Mouse (Mus musculus) limb, embryonic 10.5 days (tissue): ENCODE data around the gene Cd300lf. TPM values are rescaled to one million over a fixed set of nuclear protein-coding genes. Genes with fewer than 3 reads are reported as not detected.
A peak's percentile ranks its signal among the peaks of the same experiment; 100 is the strongest.

Experiments
- DNase-seq: peaks from one replicate; pipeline ENCODE4 v3.0.0-alpha.2; 2017; ENCODE audit warnings: low spot score
- H3K27ac ChIP-seq: fragments of 300-500 bp; sonication (generic); 2 replicates; pipeline ENCODE4 v1.5.1; 2016; ENCODE audit warnings: mild to moderate bottlenecking
- H3K27me3 ChIP-seq: fragments of 300-500 bp; sonication (generic); 2 replicates; pipeline ENCODE4 v1.6.1; 2016; ENCODE audit warnings: low read depth, mild to moderate bottlenecking; ENCODE audit not compliant: poor library complexity, severe bottlenecking
- H3K36me3 ChIP-seq: fragments of 300-500 bp; sonication (generic); 2 replicates; pipeline ENCODE4 v1.6.1; 2016; ENCODE audit warnings: mild to moderate bottlenecking, moderate library complexity
- H3K4me1 ChIP-seq: fragments of 300-500 bp; sonication (generic); 2 replicates; pipeline ENCODE4 v1.6.1; 2016
- H3K4me3 ChIP-seq: fragments of 300-500 bp; sonication (generic); 2 replicates; pipeline ENCODE4 v1.5.1; 2016; ENCODE audit warnings: mild to moderate bottlenecking, moderate library complexity
- H3K9me3 ChIP-seq: fragments of 300-500 bp; sonication (generic); replicated peaks from 2 replicates; pipeline ENCODE4 v1.6.1; 2016; ENCODE audit warnings: mild to moderate bottlenecking
- WGBS: fragments of 180-500 bp; shearing (Covaris S2); methylation state at CpG from one replicate; pipeline ENCODE4 v1.1.7; 2016; 5-methylcytosine and 5-hydroxymethylcytosine counted together
- polyA plus RNA-seq: library from polyadenylated mRNA; unstranded; fragments of >200 nt; fragmentation: Nextera tagmentation; extraction: Ambion mirVana; gene quantifications from 2 replicates; pipeline ENCODE4 v1.2.1, GENCODE M21; 2016

Gene Cd300lf
- polyA plus RNA-seq, 1 experiment from 2014 or later, result 0.06 TPM

GRCm38 (mm10) chr11:115112196-115112595 lies 21.6 kb downstream of the Cd300lf start:
- H3K4me1 ChIP-seq, result peaks cover 10% of the 10 kb centered on the region; the same call in 1 of the 2 replicates
- H3K4me3 ChIP-seq, result no peak overlapping the region
- H3K27ac ChIP-seq, result no peak overlapping the region
- 52% methylated on average over 3 of the region's 3 CpGs for WGBS
- H3K36me3 ChIP-seq, result no peaks in the 10 kb centered on the region
- no peak for DNase-seq
- no peaks in the 10 kb centered on the region for H3K27me3 ChIP-seq
- no peaks in the 10 kb centered on the region for H3K9me3 ChIP-seq

DNA sequence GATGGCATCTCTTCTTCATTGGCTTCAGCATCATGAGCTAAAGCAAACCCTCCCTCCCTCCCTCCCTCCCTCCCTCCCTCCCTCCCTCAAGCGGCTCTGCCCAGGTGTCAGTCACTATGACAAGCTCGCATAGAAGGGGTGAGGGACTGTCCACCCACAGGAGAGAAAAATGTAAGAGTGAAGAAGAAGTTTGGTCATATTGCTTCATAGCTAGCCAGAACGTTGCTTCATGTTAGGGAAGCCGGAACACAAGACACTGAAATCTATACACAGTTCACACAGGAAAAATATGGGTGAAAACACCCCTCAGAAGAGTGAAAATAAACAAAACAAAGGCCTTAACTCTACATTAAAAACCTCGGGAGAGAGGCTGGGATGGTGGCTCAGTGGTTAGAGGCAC lies 23.5 kb downstream of the Cd300lf start:
- peaks cover 13% of the 10 kb centered on the region for H3K4me1 ChIP-seq
- DNase-seq, result no peak
- no peaks in the 10 kb centered on the region for H3K9me3 ChIP-seq
- 95% methylated on average over 4 of the region's 5 CpGs for WGBS
- H3K27ac ChIP-seq, result no peak overlapping the region
- H3K4me3 ChIP-seq, result no peak overlapping the region
- H3K36me3 ChIP-seq, result no peaks in the 10 kb centered on the region
- no peaks in the 10 kb centered on the region for H3K27me3 ChIP-seq

DNA sequence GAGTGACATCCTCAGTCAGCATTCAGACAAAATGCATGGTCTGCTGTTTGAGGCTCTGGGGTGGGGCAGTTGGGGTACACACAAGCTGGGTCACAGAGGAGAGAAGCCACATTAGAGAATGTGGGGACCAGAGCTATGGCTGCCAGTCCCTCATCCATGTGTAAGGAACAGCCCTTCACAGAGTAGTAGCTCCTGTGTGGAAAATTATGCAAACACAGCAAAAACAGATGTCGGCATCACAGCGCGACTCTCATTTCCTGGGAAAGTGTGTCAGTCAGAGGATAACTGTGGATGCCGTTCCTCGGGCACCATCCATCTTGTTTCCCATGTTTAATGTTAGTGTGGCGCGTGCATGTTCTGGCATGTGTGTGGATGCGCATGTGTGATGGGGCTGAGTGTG lies 25.6 kb downstream of the Cd300lf start:
- Histone ChIP-seq H3K27me3 (no peaks in the 10 kb centered on the region), H3K4me1 (peaks cover 34% of the 10 kb centered on the region), H3K4me3 (no peak overlapping the region), H3K27ac (no peak overlapping the region), H3K9me3 (no peaks in the 10 kb centered on the region), H3K36me3 (no peaks in the 10 kb centered on the region)
- no peak for DNase-seq
- 93% methylated on average over 8 of the region's 8 CpGs for WGBS

GRCm38 (mm10) chr11:115107403-115107916 lies 26.3 kb downstream of the Cd300lf start:
- Histone ChIP-seq H3K9me3 (no peaks in the 10 kb centered on the region), H3K4me1 (peaks cover 40% of the 10 kb centered on the region), H3K36me3 (no peaks in the 10 kb centered on the region), H3K4me3 (no peak overlapping the region), H3K27me3 (no peaks in the 10 kb centered on the region), H3K27ac (no peak overlapping the region)
- DNase-seq, result no peak
- WGBS, result 70% methylated on average over 4 of the region's 4 CpGs

DNA sequence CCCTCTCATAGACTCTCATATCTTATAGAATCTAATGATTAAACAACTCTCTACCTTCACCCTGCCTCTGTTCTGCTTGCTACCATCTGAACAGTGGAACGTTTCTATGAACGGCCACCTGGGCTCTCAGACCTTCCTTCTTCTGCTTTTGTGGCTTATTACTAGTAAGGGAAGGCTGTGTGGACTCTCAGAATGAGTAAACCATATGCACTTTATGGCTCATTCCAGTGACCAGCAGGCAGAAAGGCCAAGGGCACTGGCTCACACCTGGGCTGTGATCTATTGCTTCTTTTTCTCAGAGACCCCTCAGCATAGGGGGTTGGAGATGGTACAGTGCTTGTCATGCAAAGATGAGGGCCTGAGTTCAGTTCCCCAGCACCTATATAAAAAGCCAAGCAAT lies 27.2 kb downstream of the Cd300lf start:
- Histone ChIP-seq H3K4me3 (no peak overlapping the region), H3K36me3 (no peaks in the 10 kb centered on the region), H3K9me3 (no peaks in the 10 kb centered on the region), H3K27ac (no peak overlapping the region), H3K4me1 (peaks cover 48% of the 10 kb centered on the region), H3K27me3 (no peaks in the 10 kb centered on the region)
- DNase-seq, result no peak
- WGBS, result 89% methylated on average over 2 of the region's 2 CpGs

- Histone ChIP-seq H3K36me3 (no peaks in the 10 kb centered on the region), H3K4me1 (peaks cover 65% of the 10 kb centered on the region), H3K27ac (peak overlapping the region; percentile 77), H3K27me3 (no peaks in the 10 kb centered on the region), H3K4me3 (no peak overlapping the region), H3K9me3 (no peaks in the 10 kb centered on the region)
- WGBS, result 61% methylated on average over 8 of the region's 8 CpGs
- no peak for DNase-seq
Measured at GRCm38 (mm10) chr11:115104769-115105563, 28.8 kb downstream of the Cd300lf start.

- Histone ChIP-seq H3K27ac (peak overlapping the region; percentile 77), H3K9me3 (no peaks in the 10 kb centered on the region), H3K4me3 (no peak overlapping the region), H3K36me3 (no peaks in the 10 kb centered on the region), H3K27me3 (no peaks in the 10 kb centered on the region), H3K4me1 (peaks cover 77% of the 10 kb centered on the region)
- peak; percentile 65 for DNase-seq
- 58% methylated on average over 25 of the region's 25 CpGs for WGBS
Measured at GRCm38 (mm10) chr11:115103470-115104413, 30.1 kb downstream of the Cd300lf start.

GRCm38 (mm10) chr11:115102116-115102515 lies 31.7 kb downstream of the Cd300lf start:
- Histone ChIP-seq H3K9me3 (no peaks in the 10 kb centered on the region), H3K4me3 (no peak overlapping the region), H3K4me1 (peaks cover 75% of the 10 kb centered on the region), H3K36me3 (no peaks in the 10 kb centered on the region), H3K27me3 (no peaks in the 10 kb centered on the region), H3K27ac (peak overlapping the region; percentile 77; the same call in 1 of the 2 replicates)
- no peak for DNase-seq
- 87% methylated on average over 9 of the region's 9 CpGs for WGBS

GRCm38 (mm10) chr11:115101615-115102051 lies 32.2 kb downstream of the Cd300lf start:
- H3K4me1 ChIP-seq, result peaks cover 75% of the 10 kb centered on the region

DNA sequence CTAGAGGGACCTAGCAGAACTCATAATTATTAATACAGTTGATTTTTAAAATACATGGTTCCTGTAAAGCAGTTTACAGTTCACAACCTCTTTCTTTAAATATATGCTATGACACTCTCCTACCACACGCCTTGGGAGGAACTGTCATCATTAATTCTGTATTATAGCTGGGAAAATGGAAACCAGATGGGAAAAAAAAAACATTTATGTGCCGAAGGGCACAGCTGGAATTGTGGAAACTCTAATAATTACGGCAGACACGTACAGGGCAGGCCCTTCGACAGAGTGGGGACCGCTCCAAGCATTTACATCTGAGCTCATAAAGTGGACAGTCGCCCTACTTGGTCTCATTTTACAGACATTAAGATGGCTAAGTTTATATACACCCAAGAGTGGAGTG lies 33.1 kb downstream of the Cd300lf start:
- Histone ChIP-seq H3K27me3 (no peaks in the 10 kb centered on the region), H3K9me3 (no peaks in the 10 kb centered on the region), H3K4me1 (peaks cover 75% of the 10 kb centered on the region), H3K27ac (peak overlapping the region; percentile 77), H3K4me3 (no peak overlapping the region), H3K36me3 (no peaks in the 10 kb centered on the region)
- DNase-seq, result no peak
- WGBS, result 15% methylated on average over 7 of the region's 7 CpGs

More at GRCm38 (mm10) chr11:115101615-115102051, 32.2 kb downstream of the Cd300lf start:
- DNase-seq, result no peak
- 41% methylated on average over 6 of the region's 6 CpGs for WGBS
- H3K36me3 ChIP-seq, result no peaks in the 10 kb centered on the region
- peak overlapping the region; percentile 77 for H3K27ac ChIP-seq
- no peak overlapping the region for H3K4me3 ChIP-seq
- H3K27me3 ChIP-seq, result no peaks in the 10 kb centered on the region
- H3K9me3 ChIP-seq, result no peaks in the 10 kb centered on the region

GRCm38 (mm10) chr11:115100032-115100621 lies 33.7 kb downstream of the Cd300lf start:
- Histone ChIP-seq H3K36me3 (no peaks in the 10 kb centered on the region), H3K27me3 (no peaks in the 10 kb centered on the region), H3K4me1 (peaks cover 72% of the 10 kb centered on the region), H3K4me3 (no peak overlapping the region), H3K27ac (peak overlapping the region; percentile 26; the same call in 1 of the 2 replicates), H3K9me3 (no peaks in the 10 kb centered on the region)
- 66% methylated on average over 5 of the region's 5 CpGs for WGBS
- no peak for DNase-seq

- DNase-seq, result peak; percentile 80
Measured at GRCm38 (mm10) chr11:115099241-115099840, 34.5 kb downstream of the Cd300lf start.

More at GRCm38 (mm10) chr11:115099241-115099840, 34.5 kb downstream of the Cd300lf start:
- H3K27me3 ChIP-seq, result no peaks in the 10 kb centered on the region
- peaks cover 64% of the 10 kb centered on the region for H3K4me1 ChIP-seq
- H3K36me3 ChIP-seq, result no peaks in the 10 kb centered on the region
- no peaks in the 10 kb centered on the region for H3K9me3 ChIP-seq
- H3K27ac ChIP-seq, result peak overlapping the region; percentile 63
- WGBS, result 22% methylated on average over 16 of the region's 16 CpGs
- peak overlapping the region; percentile 24; the same call in 1 of the 2 replicates for H3K4me3 ChIP-seq
